Mouse (Mus musculus) megakaryocyte, embryonic 14.5 days (primary cell): ENCODE data around the gene Cpm. TPM values are rescaled to one million over a fixed set of nuclear protein-coding genes. Genes with fewer than 3 reads are reported as not detected.

Experiments
- H3K27me3 ChIP-seq: replicated peaks from 2 replicates; pipeline ENCODE3; 2012; ENCODE audit warnings: inconsistent platforms
- H3K36me3 ChIP-seq: replicated peaks from 2 replicates; pipeline ENCODE3; 2012; ENCODE audit warnings: low read length, inconsistent platforms, mixed read lengths
- H3K4me1 ChIP-seq: 2 replicates; pipeline ENCODE4 v1.6.1; 2012; ENCODE audit warnings: inconsistent platforms
- H3K4me3 ChIP-seq: replicated peaks from 2 replicates; pipeline ENCODE3; 2012; ENCODE audit warnings: moderate library complexity, mild to moderate bottlenecking, inconsistent platforms
- H3K9me3 ChIP-seq: 2 replicates; pipeline ENCODE4 v1.6.1; 2012; ENCODE audit warnings: inconsistent platforms
- FLI1 ChIP-seq: IDR thresholded peaks from 2 replicates; pipeline ENCODE4 v1.6.1; 2012; ENCODE audit warnings: low read length, inconsistent platforms, mixed read lengths
- GATA1 ChIP-seq: IDR thresholded peaks from 3 replicates; pipeline ENCODE4 v1.6.1; 2012; ENCODE audit warnings: mixed read lengths, low read length, inconsistent platforms, borderline replicate concordance
- polyA plus RNA-seq: library from polyadenylated mRNA; stranded (reverse); fragments of >175 nt; gene quantifications from 2 replicates; pipeline ENCODE4 v1.2.3, GENCODE M21; 2012; ENCODE audit warnings: low replicate concordance; ENCODE audit not compliant: insufficient read depth

Gene Cpm
- polyA plus RNA-seq, 1 experiment, result not detected

DNA sequence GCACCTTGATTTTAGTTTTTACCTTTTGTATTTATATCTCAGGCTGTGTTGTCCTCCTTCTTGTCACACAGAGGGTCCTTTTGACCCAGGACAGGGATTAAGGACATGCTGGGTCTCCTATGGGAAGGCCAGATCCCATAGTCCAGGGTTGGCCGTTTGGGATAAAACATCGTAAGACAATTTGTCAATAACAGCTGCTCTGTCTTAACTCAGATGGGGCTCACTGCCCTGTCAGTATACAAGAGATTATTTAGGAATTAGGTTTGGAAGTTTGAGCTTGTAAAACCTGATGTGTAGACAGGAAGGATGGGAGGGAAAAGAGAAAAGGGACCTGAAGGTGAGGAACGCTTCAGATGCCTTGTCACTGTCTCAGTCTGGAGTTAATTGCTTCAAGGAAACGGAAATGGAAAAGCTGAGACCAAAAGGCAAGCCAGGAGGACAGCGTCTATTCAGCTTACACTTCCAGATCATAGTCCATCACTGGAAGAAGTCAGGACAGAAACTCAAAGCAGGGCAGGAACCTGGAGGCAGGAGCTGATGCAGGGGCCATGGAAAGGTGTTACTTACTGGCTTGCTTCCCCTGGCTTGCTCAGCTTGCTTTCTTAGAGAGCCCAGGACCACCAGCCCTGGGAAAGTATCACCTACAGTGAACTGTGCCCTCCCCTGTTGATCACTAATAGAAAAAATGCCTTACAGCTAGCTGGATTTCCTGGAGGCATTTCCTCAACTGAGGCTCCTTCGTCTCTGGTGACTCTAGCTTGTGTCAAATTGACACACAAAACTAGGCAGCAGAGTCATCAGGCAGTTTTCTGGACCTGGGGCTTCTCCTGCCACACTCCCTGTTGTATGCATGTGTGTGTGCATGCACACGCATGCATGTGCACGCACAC is 27.9 kb upstream of the Cpm start:
- H3K27me3 ChIP-seq, result no peaks in the 10 kb centered on the region
- H3K9me3 ChIP-seq, result no peaks in the 10 kb centered on the region
- no peaks in the 10 kb centered on the region for H3K4me1 ChIP-seq
- no peak for TF ChIP-seq FLI1
- no peak overlapping the region for H3K4me3 ChIP-seq
- no peaks in the 10 kb centered on the region for H3K36me3 ChIP-seq

DNA sequence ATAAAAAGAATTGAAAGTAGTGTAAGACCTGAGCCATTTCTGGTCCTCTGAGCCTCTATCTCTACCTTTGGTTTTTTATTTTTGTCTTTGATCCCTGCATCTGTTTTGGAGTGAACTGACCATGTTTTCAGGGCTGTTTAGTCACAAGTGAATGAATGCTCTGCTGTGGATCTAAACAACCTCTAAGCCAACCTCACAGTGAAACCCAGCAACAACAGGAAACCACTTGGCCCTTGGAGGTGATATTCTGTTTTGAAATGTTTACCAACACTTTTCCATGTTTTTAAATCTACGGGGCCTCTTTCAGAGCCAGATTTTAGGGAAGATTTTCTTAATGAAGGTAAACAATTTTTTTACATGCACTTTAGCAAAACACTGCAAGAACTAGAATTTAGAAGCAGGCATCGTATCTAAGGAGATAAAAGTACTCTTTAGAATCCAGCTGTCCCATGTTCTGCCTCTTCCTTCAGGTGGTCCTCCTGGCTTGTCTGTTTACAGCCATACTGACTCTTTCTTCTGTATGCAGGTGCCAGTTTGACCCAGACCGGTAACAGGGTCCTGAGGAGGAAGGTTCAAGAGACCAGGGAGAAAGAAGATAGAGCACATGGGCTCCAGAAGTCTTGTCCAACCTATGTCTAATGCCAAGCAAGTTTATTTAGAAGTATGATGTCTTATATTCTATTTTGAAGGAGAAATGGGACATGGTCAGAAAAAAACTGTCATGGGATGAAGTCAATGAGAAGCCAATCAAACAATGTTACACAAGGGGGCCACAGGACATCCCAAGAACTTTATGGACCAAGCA is 26.8 kb upstream of the Cpm start:
- Histone ChIP-seq H3K4me3 (no peak overlapping the region), H3K9me3 (no peaks in the 10 kb centered on the region), H3K36me3 (no peaks in the 10 kb centered on the region), H3K27me3 (no peaks in the 10 kb centered on the region), H3K4me1 (no peaks in the 10 kb centered on the region)
- no peak for TF ChIP-seq GATA1

DNA sequence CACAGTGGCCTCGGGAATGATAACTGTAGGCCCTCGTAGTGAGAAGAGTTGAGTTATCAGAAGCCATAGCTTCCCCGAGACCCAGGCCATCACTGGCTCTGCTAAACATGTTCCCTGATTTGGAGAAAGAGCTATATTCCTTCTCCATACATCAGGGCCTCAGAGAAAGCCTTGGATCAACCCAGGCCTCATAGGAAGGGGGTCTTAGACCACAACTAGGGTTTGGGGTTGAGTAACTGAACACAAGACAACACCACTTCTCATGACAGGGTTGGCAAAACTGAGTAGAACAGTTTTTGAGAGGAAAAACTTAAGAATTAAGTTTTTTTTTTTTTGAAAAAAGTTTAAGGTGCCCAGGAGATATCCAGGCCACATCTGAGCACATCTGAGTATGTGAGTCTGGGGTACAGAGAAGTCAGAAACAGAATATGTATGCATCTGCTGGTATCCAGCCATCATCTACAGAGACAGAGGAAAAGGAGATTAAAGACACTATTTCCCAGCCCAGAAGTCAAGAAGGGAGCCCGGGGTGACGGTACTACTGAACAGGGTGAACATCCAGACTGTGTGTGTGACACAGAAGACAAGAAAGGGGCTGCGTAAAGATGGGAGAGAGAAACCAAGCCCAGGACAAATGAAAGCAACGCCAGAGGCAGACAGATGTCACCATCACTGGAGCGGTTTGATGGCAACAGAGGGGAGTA is 26.0 kb upstream of the Cpm start:
- Histone ChIP-seq H3K36me3 (no peaks in the 10 kb centered on the region), H3K4me1 (no peaks in the 10 kb centered on the region), H3K9me3 (no peaks in the 10 kb centered on the region), H3K4me3 (no peak overlapping the region), H3K27me3 (no peaks in the 10 kb centered on the region)
- TF ChIP-seq FLI1 (no peak), GATA1 (no peak)

DNA sequence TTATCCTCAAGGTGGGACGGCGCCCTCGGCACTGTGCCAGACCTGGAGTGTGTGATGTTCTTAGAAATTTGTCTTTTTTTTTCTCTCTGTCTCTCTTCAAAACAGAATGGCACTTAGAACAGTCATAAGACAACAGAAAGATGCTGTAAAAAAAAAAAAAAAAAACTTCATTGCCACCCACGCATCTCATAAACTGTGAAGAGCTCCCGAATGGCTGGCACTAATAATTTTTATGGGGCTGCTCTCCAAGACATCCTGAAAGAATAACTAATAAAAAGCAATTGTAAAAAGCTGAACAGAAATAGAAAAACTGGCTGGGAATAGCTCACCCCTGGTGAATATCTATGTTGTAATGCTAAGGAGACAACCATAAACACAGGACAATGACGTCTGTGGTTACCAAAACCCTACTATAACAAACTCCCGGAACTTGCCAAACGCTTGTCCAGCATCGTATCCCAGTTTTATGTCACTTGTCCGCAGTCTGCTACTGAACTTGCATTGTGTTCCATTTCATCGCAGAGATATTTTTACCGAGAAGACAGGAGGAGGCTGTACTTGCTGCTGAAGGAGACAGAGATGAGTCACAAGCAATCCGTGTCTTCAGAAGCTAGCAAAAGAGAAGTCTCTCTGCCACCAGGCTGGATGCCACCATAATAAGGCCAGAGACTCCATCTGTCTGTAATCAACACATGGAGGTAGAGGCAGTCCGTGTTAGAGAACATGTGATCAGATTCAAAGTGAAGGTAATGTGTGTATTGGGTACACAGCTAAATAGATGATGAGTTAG is 25.3 kb upstream of the Cpm start:
- TF ChIP-seq GATA1 (no peak), FLI1 (no peak)
- no peaks in the 10 kb centered on the region for H3K36me3 ChIP-seq
- no peaks in the 10 kb centered on the region for H3K9me3 ChIP-seq
- no peak overlapping the region for H3K4me3 ChIP-seq
- H3K4me1 ChIP-seq, result no peaks in the 10 kb centered on the region; the same call in 1 of the 2 replicates
- no peaks in the 10 kb centered on the region for H3K27me3 ChIP-seq

DNA sequence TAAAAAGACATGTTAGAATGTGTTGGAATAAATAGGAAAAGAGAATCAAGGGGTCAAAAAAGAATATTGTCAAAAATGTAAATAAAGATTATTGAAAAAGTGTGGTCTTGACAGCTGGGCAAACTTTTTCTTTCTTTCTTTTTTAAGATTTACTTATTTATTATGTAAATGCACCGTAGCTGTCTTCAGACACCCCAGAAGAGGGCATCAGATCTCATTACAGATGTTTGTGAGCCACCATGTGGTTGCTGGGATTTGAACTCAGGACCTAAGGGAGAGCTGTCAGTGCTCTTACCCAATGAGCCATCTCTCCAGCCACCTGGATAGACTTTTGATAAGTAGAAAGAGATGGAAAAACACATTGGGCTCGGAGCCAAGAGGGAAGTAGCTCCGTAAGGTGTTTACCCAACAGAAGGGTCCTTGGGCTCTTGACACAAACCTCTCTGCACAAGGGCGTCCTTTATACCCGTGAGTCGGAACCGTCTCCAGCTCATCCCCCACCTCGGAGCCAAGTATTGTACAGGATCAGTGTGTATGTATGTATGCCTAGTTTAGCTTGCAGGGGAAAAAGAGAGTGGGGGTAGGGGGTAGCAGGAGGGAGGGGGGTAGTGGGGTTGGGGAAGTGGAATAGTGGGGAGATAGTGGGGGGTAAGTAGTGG is 24.5 kb upstream of the Cpm start:
- H3K9me3 ChIP-seq, result no peaks in the 10 kb centered on the region
- no peaks in the 10 kb centered on the region; the same call in 1 of the 2 replicates for H3K4me1 ChIP-seq
- H3K4me3 ChIP-seq, result no peak overlapping the region
- no peak for TF ChIP-seq FLI1
- no peak for TF ChIP-seq GATA1
- no peaks in the 10 kb centered on the region for H3K36me3 ChIP-seq
- peaks cover 3% of the 10 kb centered on the region for H3K27me3 ChIP-seq

DNA sequence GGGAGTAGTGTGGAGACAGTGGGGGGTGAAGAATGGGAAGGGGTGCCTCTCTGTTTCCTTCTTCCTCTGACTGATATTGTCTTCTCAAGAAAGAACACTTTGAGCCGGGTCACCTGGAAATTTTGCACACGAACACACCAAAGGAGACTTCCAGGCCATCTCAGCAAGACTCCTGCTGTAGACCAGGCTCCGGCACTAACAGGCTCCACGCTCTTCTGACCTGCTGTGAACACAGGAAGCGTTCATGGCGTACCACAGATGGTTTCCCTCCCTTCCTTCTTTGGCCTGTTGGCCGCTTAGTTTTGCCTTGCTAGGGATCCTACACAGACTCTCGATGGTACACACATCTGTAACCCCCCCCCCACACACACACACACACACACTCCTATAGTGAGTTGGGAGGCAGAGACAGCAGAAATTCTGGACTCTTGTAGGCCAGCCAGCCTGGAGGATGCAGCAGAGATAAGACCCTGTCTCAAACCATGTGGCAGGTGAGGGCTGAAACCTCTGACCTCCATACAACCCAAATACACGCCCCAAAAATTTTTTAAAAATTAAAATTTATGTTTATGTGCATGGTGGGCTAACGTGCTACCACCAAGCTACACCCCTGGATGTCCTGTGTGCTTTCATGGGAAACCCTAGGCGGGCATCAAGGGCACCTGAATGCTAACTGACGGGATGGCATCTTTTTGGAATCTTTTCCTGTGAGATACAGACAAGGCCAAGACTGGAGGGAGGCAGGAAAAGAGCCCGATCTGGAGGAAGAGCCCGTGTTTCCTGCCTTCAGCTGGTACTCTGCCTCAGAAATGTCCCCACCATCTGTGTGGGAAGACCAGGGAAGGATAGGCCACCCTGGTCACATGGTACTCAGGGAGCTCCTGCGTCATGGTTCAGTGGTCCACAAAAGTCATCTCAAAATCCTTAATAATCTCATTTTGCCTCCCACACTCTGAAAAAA is 23.7 kb upstream of the Cpm start:
- Histone ChIP-seq H3K4me1 (no peaks in the 10 kb centered on the region; the same call in 1 of the 2 replicates), H3K27me3 (peaks cover 3% of the 10 kb centered on the region), H3K36me3 (no peaks in the 10 kb centered on the region), H3K4me3 (no peak overlapping the region), H3K9me3 (no peaks in the 10 kb centered on the region)
- no peak for TF ChIP-seq FLI1
- TF ChIP-seq GATA1, result no peak

DNA sequence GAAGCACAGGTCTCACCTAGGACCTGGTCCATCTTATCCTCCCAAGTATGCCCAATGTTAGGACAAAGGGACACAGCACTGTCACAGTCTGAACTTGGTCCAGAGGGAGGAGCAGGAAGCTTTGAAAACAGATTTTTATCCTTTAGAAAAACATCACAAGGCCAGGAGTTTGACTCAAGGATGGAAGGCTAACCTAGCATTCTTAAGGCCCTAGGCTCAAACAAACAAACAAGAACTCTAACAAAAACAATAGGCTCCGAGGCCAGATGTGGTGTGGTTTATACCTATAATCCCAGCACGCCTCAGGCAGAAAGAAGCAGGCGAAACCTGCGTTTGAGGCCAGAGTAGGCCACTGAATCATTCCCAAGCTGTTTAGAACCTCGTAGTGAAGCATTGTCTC is 22.9 kb upstream of the Cpm start:
- H3K9me3 ChIP-seq, result no peaks in the 10 kb centered on the region
- no peak for TF ChIP-seq GATA1
- TF ChIP-seq FLI1, result no peak
- H3K27me3 ChIP-seq, result peaks cover 3% of the 10 kb centered on the region
- no peak overlapping the region for H3K4me3 ChIP-seq
- H3K4me1 ChIP-seq, result no peaks in the 10 kb centered on the region; the same call in 1 of the 2 replicates
- H3K36me3 ChIP-seq, result no peaks in the 10 kb centered on the region
